Mouse (Mus musculus) ES-Bruce4 (cell line): Measurements from ENCODE around the gene Exoc3l. TPM values are rescaled to one million over a fixed set of nuclear protein-coding genes. Genes with fewer than 3 reads are reported as not detected.
A peak's percentile ranks its signal among the peaks of the same experiment; 100 is the strongest.

ENCODE experiments used
- H3K27ac ChIP-seq: 2 replicates; pipeline ENCODE4 v1.5.1; 2012; ENCODE audit warnings: low read length, inconsistent platforms; ENCODE audit not compliant: insufficient read depth
- H3K27me3 ChIP-seq: 2 replicates; pipeline ENCODE4 v1.6.1; 2012; ENCODE audit warnings: mild to moderate bottlenecking, low read length, inconsistent platforms; ENCODE audit not compliant: control insufficient read depth, poor library complexity, insufficient read depth, severe bottlenecking
- H3K36me3 ChIP-seq: 2 replicates; pipeline ENCODE4 v1.6.1; 2012; ENCODE audit warnings: inconsistent platforms, mild to moderate bottlenecking, low read length, moderate library complexity; ENCODE audit not compliant: control insufficient read depth, poor library complexity, insufficient read depth, severe bottlenecking
- H3K4me1 ChIP-seq: one replicate; pipeline ENCODE4 v1.8.1; 2011; ENCODE audit warnings: low read length; ENCODE audit not compliant: control insufficient read depth, insufficient read depth
- H3K4me3 ChIP-seq: 2 replicates; pipeline ENCODE4 v1.5.1; 2011; ENCODE audit warnings: low read depth, mild to moderate bottlenecking, low read length
- H3K9ac ChIP-seq: 2 replicates; pipeline ENCODE4 v1.6.1; 2012; ENCODE audit warnings: low read depth, mild to moderate bottlenecking, inconsistent platforms; ENCODE audit not compliant: poor library complexity, severe bottlenecking
- H3K9me3 ChIP-seq: replicated peaks from 2 replicates; pipeline ENCODE4 v1.6.1; 2012; ENCODE audit warnings: mild to moderate bottlenecking, low read length, inconsistent platforms; ENCODE audit not compliant: control insufficient read depth, poor library complexity, insufficient read depth, severe bottlenecking
- CTCF ChIP-seq: IDR thresholded peaks from one replicate; pipeline ENCODE4 v1.8.1; 2011; ENCODE audit warnings: low read depth, low read length
- EP300 ChIP-seq: IDR thresholded peaks from 2 replicates; pipeline ENCODE4 v1.6.1; 2011; ENCODE audit warnings: low read depth, low read length; ENCODE audit not compliant: insufficient read depth
- POLR2A ChIP-seq: IDR thresholded peaks from one replicate; pipeline ENCODE4 v1.8.1; 2011; ENCODE audit warnings: low read length; ENCODE audit not compliant: insufficient read depth
- polyA plus RNA-seq: library from polyadenylated mRNA; stranded (reverse); fragments of >200 nt; gene quantifications from 2 replicates; pipeline ENCODE4 v1.2.4, GENCODE M21; 2011; ENCODE audit warnings: low read depth; ENCODE audit not compliant: missing spikeins, insufficient read depth, insufficient read length

Gene Exoc3l
- polyA plus RNA-seq, 1 experiment: 2.3 TPM

DNA sequence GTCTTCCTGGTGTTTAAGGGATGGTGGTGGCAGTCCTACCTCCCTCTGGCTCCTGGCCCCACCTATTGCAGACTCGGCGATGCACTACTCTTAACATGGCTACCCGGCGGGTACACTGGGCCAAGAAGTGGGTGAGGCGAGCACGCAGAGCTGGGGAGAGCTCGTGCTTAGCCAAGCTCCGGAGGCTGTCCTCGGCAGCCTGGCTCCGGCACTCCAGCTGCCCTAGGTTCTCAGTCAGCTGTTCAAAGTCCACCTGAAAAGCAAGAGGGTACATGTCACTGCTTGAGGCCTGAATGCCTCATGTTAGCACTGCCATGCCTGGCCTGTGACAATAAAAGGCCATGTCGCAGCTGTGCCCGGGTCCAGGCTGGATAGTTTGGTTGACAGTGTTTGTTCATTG is 34.4 kb upstream of the Exoc3l start:
- H3K9ac ChIP-seq: no peak overlapping the region
- no peak for TF ChIP-seq EP300
- TF ChIP-seq CTCF: no peak
- TF ChIP-seq POLR2A: no peak
- peaks cover 35% of the 10 kb centered on the region for H3K36me3 ChIP-seq
- no peaks in the 10 kb centered on the region for H3K27me3 ChIP-seq
- no peaks in the 10 kb centered on the region for H3K9me3 ChIP-seq
- no peak overlapping the region for H3K27ac ChIP-seq
- H3K4me1 ChIP-seq: peaks cover 3% of the 10 kb centered on the region
- H3K4me3 ChIP-seq: no peak overlapping the region

DNA sequence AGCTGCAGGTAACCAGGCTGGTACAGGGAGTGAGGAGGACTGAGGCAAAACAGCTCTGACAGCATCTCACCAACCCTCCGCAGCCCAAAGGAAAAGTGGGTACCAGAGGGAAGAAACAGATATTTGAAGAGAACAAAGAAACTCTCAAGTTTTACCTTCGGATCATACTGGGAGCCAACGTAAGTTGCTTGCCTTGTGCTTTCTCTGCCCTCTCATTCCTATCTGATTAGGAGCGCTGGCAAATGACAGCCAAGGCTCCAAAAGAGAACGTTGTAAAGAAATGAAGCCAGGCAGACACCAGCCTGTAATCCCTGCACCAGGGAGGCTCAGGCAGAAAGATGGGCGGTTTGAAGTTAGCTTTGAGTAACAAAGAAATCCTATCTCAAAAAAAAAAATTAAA is 31.1 kb upstream of the Exoc3l start:
- Histone ChIP-seq H3K9me3 (no peaks in the 10 kb centered on the region), H3K27ac (0 out of 2 replicates have a peak overlapping the region, but pooled peaks have one; percentile 22), H3K9ac (peak overlapping the region; percentile 71), H3K27me3 (no peaks in the 10 kb centered on the region), H3K4me3 (peak overlapping the region; percentile 75), H3K36me3 (peaks cover 31% of the 10 kb centered on the region), H3K4me1 (peaks cover 3% of the 10 kb centered on the region)
- TF ChIP-seq POLR2A (no peak), CTCF (no peak), EP300 (no peak)

DNA sequence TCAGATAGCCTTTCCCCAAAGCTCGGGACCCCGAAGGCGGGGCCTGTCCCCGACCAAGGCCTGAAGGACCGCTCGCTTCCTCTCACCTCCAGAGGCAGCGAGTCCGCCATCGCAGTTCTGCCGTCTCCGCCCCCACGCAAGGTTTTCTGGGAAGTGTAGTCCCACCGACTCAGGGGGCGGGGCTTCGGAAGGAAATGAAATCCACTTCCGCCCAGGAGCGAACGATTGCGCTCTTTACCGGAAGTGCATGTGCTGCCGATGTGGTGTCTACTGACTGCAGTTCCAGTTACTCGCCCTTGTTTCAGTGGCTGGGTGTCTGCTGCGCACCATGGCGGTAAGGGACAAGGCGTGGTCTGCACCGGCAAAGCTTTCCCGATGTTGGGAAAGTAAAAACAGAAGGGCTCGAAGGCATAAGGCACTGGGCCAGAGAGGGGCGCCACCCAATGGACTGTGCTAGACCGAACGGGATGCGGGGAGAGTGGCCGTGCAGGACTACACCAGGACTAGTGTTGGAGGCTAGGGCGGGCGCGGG is 30.3 kb upstream of the Exoc3l start, which contains the start of the genes Lrrc29 and Tmem208:
Lrrc29 (minus strand) TSS at position 138 of the 532 bp plus-strand sequence.
Tmem208 (plus strand) TSS at position 214 of the 532 bp plus-strand sequence.
- H3K27ac ChIP-seq: peak within 1 kb of the TSS; percentile 22
- peaks cover 27% of the 10 kb centered on the region for H3K36me3 ChIP-seq
- peaks cover 3% of the 10 kb centered on the region for H3K4me1 ChIP-seq
- H3K4me3 ChIP-seq: peak within 1 kb of the TSS; percentile 75
- H3K9me3 ChIP-seq: no peaks in the 10 kb centered on the region
- TF ChIP-seq POLR2A (peak; percentile 74), CTCF (peak; percentile 59), EP300 (no peak; the same call in 1 of the 2 replicates)
- peak within 1 kb of the TSS; percentile 71 for H3K9ac ChIP-seq
- no peaks in the 10 kb centered on the region for H3K27me3 ChIP-seq

DNA sequence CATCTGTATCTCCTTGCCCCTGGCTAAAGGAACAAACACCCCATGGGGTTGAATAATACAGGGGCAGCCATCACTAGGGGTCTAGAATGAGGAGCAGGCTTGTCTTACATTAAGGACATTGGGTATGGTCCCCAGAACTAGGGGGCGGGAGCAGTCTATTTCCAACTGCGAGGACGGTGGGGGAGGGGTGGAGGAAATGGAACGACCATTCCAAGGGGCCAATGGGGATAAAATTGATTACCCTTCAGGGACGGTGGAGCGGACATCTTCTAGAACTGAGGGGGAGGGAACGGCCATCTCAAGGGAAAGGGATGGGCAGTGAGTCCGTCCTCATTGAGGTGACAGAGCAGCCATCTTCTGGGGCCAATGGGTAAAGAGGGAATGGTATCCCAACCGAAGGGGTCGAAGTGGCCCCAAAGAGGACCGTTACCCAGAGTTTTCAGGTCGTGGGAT is 29.8 kb upstream of the Exoc3l start:
- Histone ChIP-seq H3K9ac (peak overlapping the region; percentile 71), H3K27me3 (no peaks in the 10 kb centered on the region), H3K27ac (no peak overlapping the region), H3K4me3 (peak overlapping the region; percentile 75), H3K4me1 (peaks cover 3% of the 10 kb centered on the region), H3K9me3 (no peaks in the 10 kb centered on the region), H3K36me3 (peaks cover 25% of the 10 kb centered on the region)
- TF ChIP-seq POLR2A (no peak), EP300 (no peak), CTCF (no peak)

DNA sequence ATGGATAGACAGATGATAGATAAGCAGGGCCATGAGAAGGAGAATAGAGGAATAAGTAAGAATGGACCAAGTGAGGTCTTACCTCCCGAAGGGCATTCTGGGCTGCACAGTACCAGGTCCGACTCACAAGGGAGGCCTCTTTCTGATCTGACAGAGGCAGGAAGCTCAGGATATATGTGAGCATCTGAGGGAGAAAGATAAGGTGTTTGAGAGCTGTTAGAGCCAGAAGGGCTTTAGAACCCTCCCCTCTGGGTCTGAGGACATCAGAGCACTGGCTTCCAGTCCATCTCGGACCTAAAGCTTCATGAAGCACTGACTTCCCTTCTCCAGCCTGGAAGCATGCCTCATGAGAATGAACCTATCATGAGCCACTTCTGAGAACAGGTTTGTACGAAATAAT is 27.3 kb upstream of the Exoc3l start:
- no peaks in the 10 kb centered on the region for H3K27me3 ChIP-seq
- H3K36me3 ChIP-seq: peaks cover 2% of the 10 kb centered on the region
- peaks cover 3% of the 10 kb centered on the region for H3K4me1 ChIP-seq
- no peak overlapping the region for H3K4me3 ChIP-seq
- H3K9ac ChIP-seq: no peak overlapping the region
- no peaks in the 10 kb centered on the region for H3K9me3 ChIP-seq
- no peak for TF ChIP-seq POLR2A
- TF ChIP-seq EP300: no peak
- TF ChIP-seq CTCF: no peak
- no peak overlapping the region for H3K27ac ChIP-seq

DNA sequence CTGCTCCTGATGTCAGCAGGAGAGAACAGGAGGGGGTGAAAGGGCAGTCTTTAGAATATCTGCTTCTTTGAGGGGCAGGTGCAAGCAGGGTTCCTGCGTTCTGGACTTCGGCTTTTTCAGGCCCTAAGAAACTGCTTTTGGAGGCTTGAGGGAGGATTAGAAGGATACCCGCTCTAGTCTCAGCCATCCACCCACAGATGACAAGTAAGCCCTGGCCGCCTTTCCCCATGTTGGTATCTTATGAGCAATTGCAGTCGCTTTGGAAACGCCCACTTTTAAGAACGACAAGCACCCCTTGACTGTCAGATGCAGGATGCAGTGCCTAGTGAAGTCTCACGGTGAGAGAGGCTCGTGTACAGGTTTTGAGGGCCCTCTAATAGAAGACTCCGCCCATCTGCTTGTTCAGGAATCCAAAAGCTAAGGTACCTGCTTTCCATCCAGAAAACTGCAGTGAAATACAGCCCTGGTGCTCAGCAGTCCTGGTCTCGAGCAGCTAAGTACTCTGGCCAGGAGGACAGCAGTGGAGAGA is 22.8 kb upstream of the Exoc3l start:
- Histone ChIP-seq H3K36me3 (no peaks in the 10 kb centered on the region), H3K9me3 (no peaks in the 10 kb centered on the region), H3K4me3 (no peak overlapping the region), H3K27me3 (no peaks in the 10 kb centered on the region), H3K4me1 (no peaks in the 10 kb centered on the region), H3K9ac (no peak overlapping the region), H3K27ac (no peak overlapping the region)
- TF ChIP-seq CTCF (no peak), POLR2A (no peak), EP300 (no peak)
